ENCODE assay signal across 12 mouse cellular contexts in genomic region chr5:103208869-103209268, GRCm38 (mm10). TPM values are rescaled to one million over a fixed set of nuclear protein-coding genes. Genes with fewer than 3 reads are reported as not detected.
DNase-seq lines count a peak whose midpoint lies in the region; ATAC-seq and TF ChIP-seq lines count a peak whose summit lies in the region.
"Had no signal": no experiment of that assay in that cellular context is flagged by ENCODE, and none has a peak within 500 bp of the region (broad histone marks: within the 10 kb centered on the region; RNA-seq: fewer than 3 reads in every experiment).

No protein-coding gene starts in this region.

- no peaks in the 10 kb centered on the region for H3K36me3 ChIP-seq in CH12.LX (replicated peaks in 1 of 2; ENCODE audit: control insufficient read depth in 1 of 2, insufficient read depth in 1 of 2, low read length in 1 of 2)
- H3K36me3 ChIP-seq in forebrain, embryonic 13.5 days (ENCODE audit: poor library complexity, severe bottlenecking) = peaks cover 9% of the 10 kb centered on the region; the same call in 1 of the 2 replicates
- peaks cover 11% of the 10 kb centered on the region for H3K36me3 ChIP-seq in midbrain, embryonic 13.5 days
- H3K36me3 ChIP-seq in liver, embryonic 11.5 days (ENCODE audit: control insufficient read depth, insufficient read depth, low read length) = no peaks in the 10 kb centered on the region
- H3K36me3 ChIP-seq: embryonic facial prominence, embryonic 15.5 days had no signal

- no peaks in the 10 kb centered on the region for H3K27me3 ChIP-seq in CH12.LX (replicated peaks)
- no peaks in the 10 kb centered on the region for H3K27me3 ChIP-seq in forebrain, embryonic 13.5 days
- no peaks in the 10 kb centered on the region for H3K27me3 ChIP-seq in midbrain, embryonic 13.5 days
- H3K27me3 ChIP-seq in liver, embryonic 11.5 days (replicated peaks; ENCODE audit: control insufficient read depth, insufficient read depth, low read length) = no peaks in the 10 kb centered on the region
- H3K27me3 ChIP-seq: embryonic facial prominence, embryonic 15.5 days had no signal

- H3K79me2 ChIP-seq in CH12.LX (replicated peaks; ENCODE audit: control insufficient read depth, extremely low read depth, insufficient read depth, poor library complexity, severe bottlenecking) = no peaks in the 10 kb centered on the region

- in situ Hi-C loops in CH12.LX (cut with MboI; ENCODE audit: low pct_ligation_motif_present, low pct_unique_long_range_greater_than_20kb, low sequenced_read_pairs) = loop anchor here (10.0 kb wide), 1 partner anchor 116 kb away; no protein-coding TSS in a partner anchor

- H3K9ac ChIP-seq in CH12.LX (ENCODE audit: insufficient read depth, low read depth) = no peak overlapping the region
- peak overlapping the region; percentile 70 for H3K9ac ChIP-seq in forebrain, embryonic 13.5 days
- H3K9ac ChIP-seq in midbrain, embryonic 13.5 days (replicated peaks) = peak overlapping the region; percentile 77
- H3K9ac ChIP-seq in liver, embryonic 11.5 days (ENCODE audit: low read depth, low read length) = no peak overlapping the region
- H3K9ac ChIP-seq: embryonic facial prominence, embryonic 15.5 days; liver, embryonic 14.5 days had no signal

- DNase-seq in A20 (ENCODE audit: low read depth, low spot score) = peak; percentile 80
- peak; percentile 95 for DNase-seq in CH12.LX (ENCODE audit: extremely low read depth)
- DNase-seq in liver, embryonic 11.5 days (ENCODE audit: low spot score) = no peak
- no peak for DNase-seq in heart, postnatal 14 days
- DNase-seq in gastrocnemius, adult 8-10 months (ENCODE audit: low spot score in 2 of 2) = no peak
- DNase-seq: gastrocnemius, postnatal 14 days; thymus, postnatal 14 days had no signal

- TF ChIP-seq POLR2A in CH12.LX (IDR thresholded peaks at IDR 0.05; ENCODE audit: low read depth, low read length) = no peak

- TF ChIP-seq EP300 in CH12.LX (IDR thresholded peaks at IDR 0.05; ENCODE audit: low read length) = peak; percentile 95

- peak overlapping the region; percentile 94 for H3K4me2 ChIP-seq in CH12.LX (ENCODE audit: insufficient read depth, low read depth, poor library complexity, severe bottlenecking)
- H3K4me2 ChIP-seq in forebrain, embryonic 13.5 days = peak overlapping the region; percentile 60
- H3K4me2 ChIP-seq in midbrain, embryonic 13.5 days (replicated peaks) = peak overlapping the region; percentile 71
- H3K4me2 ChIP-seq in liver, embryonic 11.5 days = no peak overlapping the region
- H3K4me2 ChIP-seq: embryonic facial prominence, embryonic 15.5 days had no signal

- intact Hi-C loops in heart, postnatal 14 days (cut with DNase I) = no loop called here

- dilution Hi-C loops in CH12.LX (cut with MboI; ENCODE audit: extremely low pct_ligation_motif_present, extremely low pct_unique_long_range_greater_than_20kb, low sequenced_read_pairs) = no loop called here

- no peak; the same call in 1 of the 2 replicates for TF ChIP-seq RAD21 in CH12.LX (IDR thresholded peaks at IDR 0.05; ENCODE audit: low read depth, low read length)

- H3K27ac ChIP-seq in CH12.LX (ENCODE audit: insufficient read depth, low read depth) = no peak overlapping the region
- no peak overlapping the region for H3K27ac ChIP-seq in forebrain, embryonic 13.5 days
- H3K27ac ChIP-seq in midbrain, embryonic 13.5 days = peak overlapping the region; percentile 91
- H3K27ac ChIP-seq in liver, embryonic 11.5 days (ENCODE audit: low read depth, low read length) = no peak overlapping the region
- H3K27ac ChIP-seq: embryonic facial prominence, embryonic 15.5 days; liver, embryonic 14.5 days had no signal

- TF ChIP-seq CTCF in CH12.LX (conservative IDR thresholded peaks at IDR 0.05 in 1 of 2, IDR thresholded peaks at IDR 0.05 in 1 of 2; ENCODE audit: low read depth in 2 of 2, low read length in 2 of 2) = no peak

- peak overlapping the region; percentile 22 to 43 (median 32) for H3K4me3 ChIP-seq in CH12.LX (replicated peaks in 1 of 3; ENCODE audit: low read depth in 2 of 3, low read length in 2 of 3, poor library complexity in 1 of 3)
- H3K4me3 ChIP-seq in forebrain, embryonic 13.5 days = peak overlapping the region; percentile 43
- H3K4me3 ChIP-seq in midbrain, embryonic 13.5 days (replicated peaks) = peak overlapping the region; percentile 57
- no peak overlapping the region for H3K4me3 ChIP-seq in liver, embryonic 11.5 days (ENCODE audit: low read depth, low read length)
- H3K4me3 ChIP-seq: embryonic facial prominence, embryonic 15.5 days had no signal

- 47% methylated on average over 8 of the region's 8 CpGs for WGBS in forebrain, embryonic 13.5 days
- WGBS in midbrain, embryonic 13.5 days = 35% methylated on average over 8 of the region's 8 CpGs
- WGBS in liver, embryonic 11.5 days = 48% methylated on average over 8 of the region's 8 CpGs

- no peak for ATAC-seq in forebrain, embryonic 13.5 days
- ATAC-seq in midbrain, embryonic 13.5 days = no peak
- ATAC-seq in liver, embryonic 11.5 days (replicated peaks; ENCODE audit: low FRiP score) = no peak

- H3K4me1 ChIP-seq in CH12.LX (ENCODE audit: control insufficient read depth in 1 of 2, insufficient read depth in 2 of 2) = peaks cover 14 to 20% of the 10 kb centered on the region in 2 experiments
- peaks cover 33% of the 10 kb centered on the region for H3K4me1 ChIP-seq in forebrain, embryonic 13.5 days
- peaks cover 40% of the 10 kb centered on the region for H3K4me1 ChIP-seq in midbrain, embryonic 13.5 days (replicated peaks)
- no peaks in the 10 kb centered on the region for H3K4me1 ChIP-seq in liver, embryonic 11.5 days (replicated peaks; ENCODE audit: control insufficient read depth, insufficient read depth, low read length)

- no peaks in the 10 kb centered on the region for H3K9me3 ChIP-seq in CH12.LX (replicated peaks; ENCODE audit: low read length)
- no peaks in the 10 kb centered on the region for H3K9me3 ChIP-seq in forebrain, embryonic 13.5 days (replicated peaks)
- no peaks in the 10 kb centered on the region for H3K9me3 ChIP-seq in midbrain, embryonic 13.5 days
- no peaks in the 10 kb centered on the region for H3K9me3 ChIP-seq in liver, embryonic 11.5 days (ENCODE audit: control insufficient read depth, low read length)
- H3K9me3 ChIP-seq: embryonic facial prominence, embryonic 15.5 days had no signal

TF ChIP-seq in CH12.LX, 34 proteins besides CTCF, POLR2A, EP300 and RAD21:
- 0 out of 2 replicates have a peak, but pooled peaks have one; percentile 52 for TF ChIP-seq MXI1 (IDR thresholded peaks at IDR 0.05; ENCODE audit: low read depth, low read length)
- 0 out of 2 replicates have a peak, but pooled peaks have one; percentile 31 for TF ChIP-seq JUN (IDR thresholded peaks at IDR 0.05; ENCODE audit: insufficient read depth, low read depth, low read length)
- TF ChIP-seq MYC (IDR thresholded peaks at IDR 0.05; ENCODE audit: low read depth, low read length) = peak; percentile 52; the same call in 1 of the 2 replicates
- TF ChIP-seq JUND (conservative IDR thresholded peaks at IDR 0.05; ENCODE audit: low read depth, low read length) = peak; percentile 28; the same call in 1 of the 2 replicates
- peak; percentile 76 for TF ChIP-seq MEF2A (IDR thresholded peaks at IDR 0.05; ENCODE audit: borderline replicate concordance, low read depth, low read length)
- TF ChIP-seq IRF4 (IDR thresholded peaks at IDR 0.05; ENCODE audit: low read depth, low read length) = peak; percentile 88
- peak; percentile 77 for TF ChIP-seq ETS1 (conservative IDR thresholded peaks at IDR 0.05; ENCODE audit: low read depth, low read length)
- peak; percentile 75 for TF ChIP-seq SIN3A (IDR thresholded peaks at IDR 0.05; ENCODE audit: low read length)
- no peak; the same call in 1 of the 2 replicates for TF ChIP-seq NELFE (IDR thresholded peaks at IDR 0.05; ENCODE audit: low read depth, low read length)
- TF ChIP-seq HCFC1 (IDR thresholded peaks at IDR 0.05; ENCODE audit: low read depth, low read length) = no peak; the same call in 1 of the 2 replicates
- TF ChIP-seq MAX (IDR thresholded peaks at IDR 0.05; ENCODE audit: low read length) = no peak
- peak; percentile 84 for TF ChIP-seq BHLHE40 (IDR thresholded peaks at IDR 0.05; ENCODE audit: low read depth, low read length)
- TF ChIP-seq ZC3H11A (IDR thresholded peaks at IDR 0.05; ENCODE audit: low read depth, low read length) = no peak
- peak; percentile 81 for TF ChIP-seq CHD2 (IDR thresholded peaks at IDR 0.05; ENCODE audit: low read length)
- peak; percentile 51; the same call in 1 of the 2 replicates for TF ChIP-seq MAFK (IDR thresholded peaks at IDR 0.05; ENCODE audit: insufficient replicate concordance, low read length)
- TF ChIP-seq ZKSCAN1 (IDR thresholded peaks at IDR 0.05; ENCODE audit: borderline replicate concordance, low read depth, low read length) = no peak
- TF ChIP-seq USF2 (conservative IDR thresholded peaks at IDR 0.05; ENCODE audit: low read depth, low read length) = no peak
- peak; percentile 73 for TF ChIP-seq RCOR1 (conservative IDR thresholded peaks at IDR 0.05; ENCODE audit: low read depth, low read length)
- peak; percentile 63; the same call in 1 of the 2 replicates for TF ChIP-seq TCF12 (IDR thresholded peaks at IDR 0.05; ENCODE audit: low read depth, low read length)
- no peak for TF ChIP-seq ELF1 (IDR thresholded peaks at IDR 0.05; ENCODE audit: low read depth, low read length)
- no peak for TF ChIP-seq USF1 (IDR thresholded peaks at IDR 0.05; ENCODE audit: low read depth, low read length)
- no peak for TF ChIP-seq PAX5 (IDR thresholded peaks at IDR 0.05; ENCODE audit: low read length)
- 0 out of 2 replicates have a peak, but pooled peaks have one; percentile 30 for TF ChIP-seq KAT2A (IDR thresholded peaks at IDR 0.05; ENCODE audit: insufficient replicate concordance, low read length)

RNA-seq across cellular contexts. Expression of gene Mapk10, which starts 2.3 kb away (rescaled TPM):
- total RNA-seq in CH12.LX (2012; rRNA removed) (0.29 and 0.47 TPM in 2 replicates), CH12.LX (2014; rRNA removed) (0.14 and 0.95 TPM in 2 replicates)
- polyA plus RNA-seq in CH12.LX (2012; ENCODE audit: insufficient read length, low read depth) = 0.10 and 0.16 TPM in 2 replicates
- polyA plus RNA-seq in forebrain, embryonic 13.5 days (2015; fragmentation: Nextera tagmentation; extraction: Ambion mirVana) = 53.0 and 57.8 TPM in 2 replicates
- 104 and 107 TPM in 2 replicates for polyA plus RNA-seq in midbrain, embryonic 13.5 days (2015; fragmentation: Nextera tagmentation; extraction: Ambion mirVana)
- 0.32 and 0.44 TPM in 2 replicates for polyA plus RNA-seq in liver, embryonic 11.5 days (2014; fragmentation: Nextera tagmentation; extraction: Ambion mirVana)
- 10 to 100 TPM; 35.0 to 44.3 TPM for total RNA-seq in heart, postnatal 14 days (2021)
- 1 to 10 TPM; 1.3 to 2.6 (median 1.8) TPM for total RNA-seq in gastrocnemius, adult 8-10 months (2022)
- total RNA-seq: megakaryocyte-erythroid progenitor cell, adult 5-6 weeks had no signal

Comparison
In these comparisons a context has a peak if more than half of its experiments do, and no peak if none do; other contexts are left out.
1. DNase-seq: peak in A20 (single experiment) and CH12.LX (single experiment); none in liver, embryonic 11.5 days (single experiment), heart, postnatal 14 days (0 of 2) and gastrocnemius, adult 8-10 months (0 of 2).
2. H3K9ac ChIP-seq: peak in forebrain, embryonic 13.5 days (single experiment) and midbrain, embryonic 13.5 days (single experiment); none in CH12.LX (single experiment) and liver, embryonic 11.5 days (single experiment).
3. RNA of gene Mapk10, which starts 2.3 kb away (polyA plus RNA-seq): 104 to 107 TPM in midbrain, embryonic 13.5 days and 53.0 to 57.8 TPM in forebrain, embryonic 13.5 days; 0.32 to 0.44 TPM in liver, embryonic 11.5 days and 0.10 to 0.16 TPM in CH12.LX; every median in the first group is over 10 times any median in the second.